Mouse (Mus musculus) olfactory bulb, adult 2 months (tissue): Measurements from ENCODE around the gene Prrt4.

Experiments used
- CTCF ChIP-seq: fragments of 200-500 bp; IDR thresholded peaks from 2 replicates; pipeline ENCODE4 v1.5.1; 2012; ENCODE audit warnings: low read depth, mild to moderate bottlenecking, low read length, moderate library complexity; ENCODE audit not compliant: insufficient read depth
- POLR2A ChIP-seq: fragments of 200-500 bp; IDR thresholded peaks from 2 replicates; pipeline ENCODE4 v1.6.1; 2012; ENCODE audit warnings: mild to moderate bottlenecking, low read depth, low read length, moderate library complexity; ENCODE audit not compliant: insufficient read depth

DNA sequence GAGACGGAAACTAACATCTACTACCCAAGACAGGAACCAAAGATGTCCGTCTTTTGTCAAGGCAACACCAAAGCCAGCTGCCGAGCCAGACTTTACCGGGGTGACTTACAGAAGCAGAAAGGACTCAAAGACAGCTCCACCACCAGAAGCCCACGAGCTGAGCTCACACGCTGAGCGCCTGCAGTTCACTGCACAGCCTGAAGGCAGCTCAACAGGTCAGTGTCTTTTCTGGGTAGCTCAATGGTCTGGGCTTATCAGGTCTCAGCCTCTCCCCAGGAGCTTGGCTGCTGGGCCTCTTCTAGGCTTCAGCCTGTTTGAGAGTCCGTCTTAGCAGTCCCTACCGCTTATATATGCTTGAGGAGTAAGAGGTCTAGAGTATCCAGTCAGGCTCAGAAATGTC lies 46.3 kb downstream of the Prrt4 start:
- TF ChIP-seq POLR2A: no peak
- TF ChIP-seq CTCF: no peak
